Mouse (Mus musculus) urinary bladder, postnatal 25 days (tissue): ENCODE data around the gene Col6a5.
"Not testable (repeated sequence)": the region's sequence is repeated elsewhere in the genome, so short reads cannot be mapped to it uniquely, and the experiment has no call there.

ENCODE experiments used
- DNase-seq: peaks from one replicate; pipeline ENCODE4 v3.0.0; 2022; ENCODE audit warnings: low spot score

Col6a5 gene

DNA sequence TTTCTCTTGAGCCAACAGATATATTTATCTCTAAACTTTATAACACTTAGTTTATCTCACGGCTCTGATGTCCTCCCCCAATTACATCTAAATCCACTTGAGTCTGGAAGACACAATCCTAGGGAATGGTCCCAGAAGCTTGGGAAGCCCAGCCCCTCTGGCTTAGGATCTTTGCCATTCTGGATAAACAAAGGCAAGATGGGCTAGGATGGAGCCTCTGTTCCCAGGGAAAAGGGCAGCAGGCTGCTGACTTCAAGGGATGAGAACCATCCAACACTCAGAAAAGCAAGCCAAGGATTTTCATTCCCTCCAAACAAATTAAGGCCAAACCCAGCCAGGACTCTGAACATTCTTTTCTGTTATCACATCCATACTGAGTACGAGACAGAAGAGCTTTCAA, 51.1 kb downstream of the Col6a5 start:
- no peak for DNase-seq

GRCm38 (mm10) chr9:105907411-105907810, 53.0 kb downstream of the Col6a5 start:
- no peak for DNase-seq

- no peak for DNase-seq
These were observed 72.9 kb downstream of the Col6a5 start for GRCm38 (mm10) chr9:105887521-105887920.

DNA sequence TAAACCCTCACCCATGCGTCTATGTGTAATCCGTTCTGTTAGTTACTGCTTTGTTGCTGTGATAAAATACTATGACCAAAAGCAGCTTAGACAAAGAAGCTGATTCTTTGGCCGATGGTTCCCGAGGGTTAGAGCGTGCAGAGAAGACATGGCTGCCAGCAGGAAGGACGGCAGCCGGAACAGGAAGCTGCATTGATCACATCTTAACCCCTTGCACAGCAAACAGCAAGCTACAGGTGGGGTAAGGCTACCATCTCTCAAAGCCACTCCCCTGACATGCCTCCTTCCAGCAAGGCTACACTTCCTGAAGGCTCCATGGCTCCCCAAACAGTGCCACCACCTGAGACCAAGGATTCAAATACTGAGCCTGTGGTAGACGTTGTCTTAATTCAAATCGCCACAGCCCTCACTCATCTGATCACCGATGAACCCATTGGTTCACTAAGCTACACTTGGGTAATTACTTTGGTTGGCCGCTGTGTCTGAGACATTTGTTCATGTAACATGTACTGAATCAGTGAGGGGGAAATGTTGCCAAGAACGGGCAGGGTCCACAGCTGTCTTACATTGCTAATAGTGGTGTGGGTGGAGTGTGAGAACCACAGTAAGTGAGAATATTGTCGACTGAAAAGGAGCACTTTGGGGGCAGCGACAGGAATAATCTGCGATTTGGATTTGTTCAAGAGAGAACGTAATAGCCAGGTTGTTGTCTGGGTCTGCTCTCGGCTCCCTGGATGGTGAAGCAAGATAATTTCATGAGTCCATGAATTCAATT, 75.6 kb downstream of the Col6a5 start:
- DNase-seq: no peak

- no peak for DNase-seq
These were observed 79.7 kb downstream of the Col6a5 start for GRCm38 (mm10) chr9:105880743-105881142.

- no peak for DNase-seq
These were observed 81.9 kb downstream of the Col6a5 start for GRCm38 (mm10) chr9:105878365-105879108.

- DNase-seq: no peak
These were observed 84.3 kb downstream of the Col6a5 start for GRCm38 (mm10) chr9:105876124-105876523.

DNA sequence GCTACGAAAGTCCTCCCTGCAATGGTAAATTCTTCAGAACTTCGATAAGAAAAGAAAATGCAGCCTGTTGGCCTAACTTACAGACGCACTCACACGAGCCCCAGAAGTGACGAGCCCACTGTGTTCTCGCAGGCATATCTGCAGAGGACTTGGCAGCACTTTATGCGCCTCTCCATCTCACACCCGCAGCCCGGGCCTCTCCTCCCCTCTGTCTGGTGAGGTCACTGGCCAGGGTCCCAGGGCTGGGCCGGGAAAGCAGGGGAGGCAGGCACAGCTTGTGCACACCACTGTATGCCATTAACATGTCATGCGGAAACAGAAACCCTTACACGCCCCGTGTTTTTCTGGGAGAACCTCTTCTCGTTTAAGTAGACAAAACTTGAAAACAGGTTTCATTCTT, 88.8 kb downstream of the Col6a5 start:
- DNase-seq: no peak

DNA sequence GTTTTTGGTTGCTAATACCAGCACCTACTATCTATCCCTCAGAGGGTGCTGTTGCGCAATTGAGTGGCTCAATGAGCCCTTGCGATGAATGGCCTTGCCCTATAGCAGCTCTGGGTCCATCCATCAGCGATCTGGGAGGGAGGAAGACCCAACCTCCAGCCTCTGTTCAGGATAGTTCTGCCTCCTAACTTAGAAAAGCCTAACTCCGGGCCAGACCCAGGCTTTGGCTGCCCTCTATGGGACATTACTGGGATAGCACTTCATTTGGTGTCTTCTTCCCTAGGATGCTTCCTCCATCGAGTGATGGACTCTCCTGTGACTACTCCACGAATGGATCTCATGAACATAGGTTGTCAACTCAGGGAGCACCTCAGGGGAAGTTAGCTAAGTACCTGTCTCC, 102.7 kb downstream of the Col6a5 start:
- peak; percentile 43 for DNase-seq

DNA sequence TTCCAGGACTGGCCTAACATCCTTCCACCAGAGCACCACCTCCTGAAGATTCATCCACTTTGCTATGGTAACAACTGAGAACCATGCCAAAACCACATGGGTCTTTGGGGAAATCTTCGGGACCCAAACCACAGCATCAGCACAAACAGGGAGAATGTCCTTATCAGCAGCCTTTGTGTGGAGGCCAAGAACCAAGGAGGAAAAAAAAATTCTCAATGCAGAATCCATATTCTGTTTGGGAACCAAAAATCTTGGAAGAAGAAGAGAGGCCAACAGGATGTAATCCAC, 107.7 kb downstream of the Col6a5 start:
- no peak for DNase-seq

GRCm38 (mm10) chr9:105852015-105852777, 108.2 kb downstream of the Col6a5 start:
- no peak for DNase-seq

GRCm38 (mm10) chr9:105851011-105851410, 109.4 kb downstream of the Col6a5 start:
- DNase-seq: no peak

DNA sequence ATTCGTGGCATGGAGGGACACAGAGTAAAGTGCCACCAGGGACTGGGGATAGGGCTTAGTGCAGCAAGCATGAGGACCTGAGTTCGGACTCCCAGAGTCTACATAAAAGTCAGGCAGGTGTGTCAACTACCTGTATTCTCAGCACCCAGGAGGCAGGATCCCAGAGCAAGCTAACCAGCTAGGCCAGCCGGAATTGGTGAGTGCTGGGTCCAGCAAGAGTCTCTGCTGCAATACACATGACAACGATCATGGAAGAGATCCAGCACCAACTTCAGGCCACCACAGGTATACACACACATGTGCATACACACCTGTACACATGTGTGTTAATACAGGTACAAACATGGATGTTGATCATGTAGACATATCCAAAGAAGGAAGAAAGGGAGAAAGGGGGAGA, 112.0 kb downstream of the Col6a5 start:
- DNase-seq: no peak

- no peak for DNase-seq
These were observed 113.2 kb downstream of the Col6a5 start for GRCm38 (mm10) chr9:105847261-105847660.

GRCm38 (mm10) chr9:105841386-105841785, 119.1 kb downstream of the Col6a5 start:
- DNase-seq: not testable (repeated sequence)

GRCm38 (mm10) chr9:105839147-105839515, 121.3 kb downstream of the Col6a5 start:
- DNase-seq: no peak

DNA sequence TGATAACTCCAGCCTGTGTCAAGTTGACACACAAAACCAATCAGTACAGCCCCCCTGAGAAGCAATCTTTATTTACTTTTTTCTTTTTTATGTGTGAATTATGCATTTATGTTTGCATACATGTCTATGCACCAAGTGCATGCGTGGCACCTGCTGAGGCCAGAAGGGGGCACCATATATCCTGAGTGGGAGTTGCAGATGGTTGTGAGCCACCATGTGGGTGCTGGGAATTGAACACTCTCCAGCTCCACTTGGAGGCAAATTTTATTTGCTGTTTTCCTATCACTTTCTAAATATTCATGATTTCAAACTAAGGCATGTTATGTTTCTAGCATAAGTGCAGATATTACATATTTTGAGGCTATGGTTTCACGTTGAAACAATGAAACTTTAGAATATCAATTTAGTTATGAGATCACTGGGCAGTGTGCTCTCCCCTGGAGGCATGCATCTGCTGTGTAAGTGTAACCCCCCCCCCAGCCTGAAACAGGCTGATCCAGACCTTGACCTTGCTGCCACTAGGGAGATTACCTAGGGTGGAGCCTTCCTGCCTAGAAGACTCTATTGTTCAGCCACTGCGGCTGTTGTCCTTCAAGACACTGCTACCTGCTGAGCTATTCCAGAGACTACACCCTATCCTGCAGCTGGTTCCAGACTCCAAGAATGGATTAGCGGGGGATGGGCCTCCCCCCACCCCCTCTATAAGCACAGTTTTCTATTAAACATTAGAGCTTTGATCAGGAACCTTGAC, 121.9 kb downstream of the Col6a5 start:
- DNase-seq: no peak

DNA sequence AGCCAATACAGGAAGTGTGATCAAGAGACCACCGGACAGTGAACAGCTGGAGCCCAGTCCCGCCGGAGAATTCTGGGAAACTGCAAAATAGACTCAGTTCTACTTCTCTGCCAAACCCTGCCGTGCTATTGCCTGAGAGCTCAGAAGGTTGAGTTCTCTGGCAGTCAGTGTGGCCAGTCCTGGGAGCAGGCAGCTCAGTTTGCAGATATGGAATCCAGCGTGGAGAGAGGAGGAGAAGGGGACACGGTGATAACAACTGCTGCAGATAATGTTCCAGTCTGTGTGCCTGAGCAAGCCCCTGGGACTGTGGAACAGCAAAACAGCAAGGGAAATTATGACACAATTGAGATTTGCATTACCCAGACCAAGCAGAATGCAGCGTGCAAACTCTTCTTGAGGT, 124.9 kb downstream of the Col6a5 start:
- DNase-seq: no peak

DNA sequence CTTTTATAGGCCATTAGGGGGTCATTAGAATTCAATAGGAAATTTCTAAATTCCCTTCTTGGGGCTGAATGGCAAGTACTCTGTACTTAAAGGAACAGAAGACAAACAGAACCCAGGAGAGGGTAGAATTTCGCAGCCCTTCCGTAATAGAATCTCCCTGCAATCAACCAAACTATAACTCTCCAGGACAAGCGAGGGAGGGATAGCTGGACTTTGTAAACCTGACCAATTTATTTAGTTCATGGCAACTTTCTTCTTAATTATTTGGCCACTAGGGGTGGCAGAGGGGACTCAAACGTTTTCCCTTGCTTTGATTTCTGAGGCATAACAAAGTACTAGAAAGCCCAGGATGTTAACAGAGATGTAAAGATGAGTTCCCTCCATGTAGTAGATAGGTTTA, 125.6 kb downstream of the Col6a5 start:
- DNase-seq: no peak

- no peak for DNase-seq
These were observed 129.2 kb downstream of the Col6a5 start for GRCm38 (mm10) chr9:105831291-105831690.

- no peak for DNase-seq
These were observed 132.6 kb downstream of the Col6a5 start, which contains the start of gene Col6a6 for GRCm38 (mm10) chr9:105827791-105828385. Gene Col6a6, minus strand, starts transcription at chr9:105828160.
